Mouse (Mus musculus): ENCODE measurements around the gene Ip6k1. TPM values are rescaled to one million over a fixed set of nuclear protein-coding genes. Genes with fewer than 3 reads are reported as not detected.

Ip6k1 gene
- polyA plus RNA-seq, 1 experiment = 78.9 TPM

- no peak for TF ChIP-seq POLR2A (IDR thresholded peaks at IDR 0.05; ENCODE audit: low read depth, low read length)
- TF ChIP-seq CTCF (conservative IDR thresholded peaks at IDR 0.05; ENCODE audit: insufficient read depth, insufficient read length, low read depth, low read length) = peak; percentile 96
- Histone ChIP-seq H3K27me3 (replicated peaks; ENCODE audit: control insufficient read depth, insufficient read depth, low read length) (no peaks in the 10 kb centered on the region), H3K4me3 (ENCODE audit: insufficient read depth, low read depth, low read length) (no peak overlapping the region), H3K27ac (ENCODE audit: insufficient read depth, low read depth, low read length) (no peak overlapping the region), H3K4me1 (ENCODE audit: control insufficient read depth, insufficient read depth, low read length) (no peaks in the 10 kb centered on the region), H3K36me3 (ENCODE audit: control insufficient read depth, insufficient read depth, low read length) (no peaks in the 10 kb centered on the region)
- DNase-seq = peak; percentile 87
- 21% methylated on average over 8 of the region's 8 CpGs for WGBS
These were observed 65.6 kb downstream of the Ip6k1 start for GRCm38 (mm10) chr9:108067900-108068299.

GRCm38 (mm10) chr9:108069007-108069406, 66.7 kb downstream of the Ip6k1 start:
- Histone ChIP-seq H3K4me1 (ENCODE audit: control insufficient read depth, insufficient read depth, low read length) (no peaks in the 10 kb centered on the region), H3K4me3 (ENCODE audit: insufficient read depth, low read depth, low read length) (no peak overlapping the region), H3K36me3 (ENCODE audit: control insufficient read depth, insufficient read depth, low read length) (no peaks in the 10 kb centered on the region), H3K27me3 (replicated peaks; ENCODE audit: control insufficient read depth, insufficient read depth, low read length) (no peaks in the 10 kb centered on the region), H3K27ac (ENCODE audit: insufficient read depth, low read depth, low read length) (no peak overlapping the region)
- 95% methylated on average over 9 of the region's 9 CpGs for WGBS
- DNase-seq = no peak
- TF ChIP-seq POLR2A (IDR thresholded peaks at IDR 0.05; ENCODE audit: low read depth, low read length) (no peak), CTCF (conservative IDR thresholded peaks at IDR 0.05; ENCODE audit: insufficient read depth, insufficient read length, low read depth, low read length) (no peak)

GRCm38 (mm10) chr9:108069529-108069928, 67.2 kb downstream of the Ip6k1 start:
- 79% methylated on average over 7 of the region's 7 CpGs for WGBS
- TF ChIP-seq CTCF (conservative IDR thresholded peaks at IDR 0.05; ENCODE audit: insufficient read depth, insufficient read length, low read depth, low read length) = no peak
- TF ChIP-seq POLR2A (IDR thresholded peaks at IDR 0.05; ENCODE audit: low read depth, low read length) = no peak

GRCm38 (mm10) chr9:108071801-108072200, 69.5 kb downstream of the Ip6k1 start:
- Histone ChIP-seq H3K36me3 (ENCODE audit: control insufficient read depth, insufficient read depth, low read length) (no peaks in the 10 kb centered on the region), H3K4me3 (ENCODE audit: insufficient read depth, low read depth, low read length) (no peak overlapping the region), H3K27me3 (replicated peaks; ENCODE audit: control insufficient read depth, insufficient read depth, low read length) (no peaks in the 10 kb centered on the region), H3K4me1 (ENCODE audit: control insufficient read depth, insufficient read depth, low read length) (no peaks in the 10 kb centered on the region), H3K27ac (ENCODE audit: insufficient read depth, low read depth, low read length) (no peak overlapping the region)
- WGBS = 91% methylated on average over 4 of the region's 4 CpGs
- DNase-seq = no peak
- TF ChIP-seq CTCF (conservative IDR thresholded peaks at IDR 0.05; ENCODE audit: insufficient read depth, insufficient read length, low read depth, low read length) (no peak), POLR2A (IDR thresholded peaks at IDR 0.05; ENCODE audit: low read depth, low read length) (no peak)

More at GRCm38 (mm10) chr9:108069529-108069928, 67.2 kb downstream of the Ip6k1 start:
- Histone ChIP-seq H3K36me3 (ENCODE audit: control insufficient read depth, insufficient read depth, low read length) (no peaks in the 10 kb centered on the region), H3K4me1 (ENCODE audit: control insufficient read depth, insufficient read depth, low read length) (no peaks in the 10 kb centered on the region), H3K27ac (ENCODE audit: insufficient read depth, low read depth, low read length) (no peak overlapping the region), H3K4me3 (ENCODE audit: insufficient read depth, low read depth, low read length) (no peak overlapping the region), H3K27me3 (replicated peaks; ENCODE audit: control insufficient read depth, insufficient read depth, low read length) (no peaks in the 10 kb centered on the region)
- DNase-seq = no peak

- DNase-seq = no peak
- H3K27ac ChIP-seq (ENCODE audit: insufficient read depth, low read depth, low read length) = no peak overlapping the region
- no peaks in the 10 kb centered on the region for H3K4me1 ChIP-seq (ENCODE audit: control insufficient read depth, insufficient read depth, low read length)
- WGBS = 73% methylated on average over 9 of the region's 9 CpGs
- TF ChIP-seq POLR2A (IDR thresholded peaks at IDR 0.05; ENCODE audit: low read depth, low read length) (no peak), CTCF (conservative IDR thresholded peaks at IDR 0.05; ENCODE audit: insufficient read depth, insufficient read length, low read depth, low read length) (no peak)
- no peaks in the 10 kb centered on the region for H3K27me3 ChIP-seq (replicated peaks; ENCODE audit: control insufficient read depth, insufficient read depth, low read length)
- no peak overlapping the region for H3K4me3 ChIP-seq (ENCODE audit: insufficient read depth, low read depth, low read length)
- no peaks in the 10 kb centered on the region for H3K36me3 ChIP-seq (ENCODE audit: control insufficient read depth, insufficient read depth, low read length)
These were observed 70.2 kb downstream of the Ip6k1 start for GRCm38 (mm10) chr9:108072481-108072924.

GRCm38 (mm10) chr9:108073141-108073930, 71.0 kb downstream of the Ip6k1 start:
- Histone ChIP-seq H3K36me3 (ENCODE audit: control insufficient read depth, insufficient read depth, low read length) (no peaks in the 10 kb centered on the region), H3K27ac (ENCODE audit: insufficient read depth, low read depth, low read length) (no peak overlapping the region), H3K4me1 (ENCODE audit: control insufficient read depth, insufficient read depth, low read length) (peaks cover 4% of the 10 kb centered on the region; the same call in 1 of the 2 replicates), H3K4me3 (ENCODE audit: insufficient read depth, low read depth, low read length) (no peak overlapping the region), H3K27me3 (replicated peaks; ENCODE audit: control insufficient read depth, insufficient read depth, low read length) (no peaks in the 10 kb centered on the region)
- 55% methylated on average over 7 of the region's 7 CpGs for WGBS
- no peak for DNase-seq
- TF ChIP-seq POLR2A (IDR thresholded peaks at IDR 0.05; ENCODE audit: low read depth, low read length) (no peak), CTCF (conservative IDR thresholded peaks at IDR 0.05; ENCODE audit: insufficient read depth, insufficient read length, low read depth, low read length) (no peak)

- Histone ChIP-seq H3K36me3 (ENCODE audit: control insufficient read depth, insufficient read depth, low read length) (no peaks in the 10 kb centered on the region; the same call in 1 of the 2 replicates), H3K27me3 (replicated peaks; ENCODE audit: control insufficient read depth, insufficient read depth, low read length) (no peaks in the 10 kb centered on the region), H3K27ac (ENCODE audit: insufficient read depth, low read depth, low read length) (peak within 1 kb of the TSS; percentile 57; the same call in 1 of the 2 replicates), H3K4me3 (ENCODE audit: insufficient read depth, low read depth, low read length) (peak within 1 kb of the TSS; percentile 86), H3K4me1 (ENCODE audit: control insufficient read depth, insufficient read depth, low read length) (peaks cover 24% of the 10 kb centered on the region)
- DNase-seq = no peak
- TF ChIP-seq CTCF (conservative IDR thresholded peaks at IDR 0.05; ENCODE audit: insufficient read depth, insufficient read length, low read depth, low read length) = no peak
- no peak for TF ChIP-seq POLR2A (IDR thresholded peaks at IDR 0.05; ENCODE audit: low read depth, low read length)
- 89% methylated on average over 5 of the region's 5 CpGs for WGBS
These were observed 77.9 kb downstream of the Ip6k1 start, which contains the start of gene Mst1 for GRCm38 (mm10) chr9:108080168-108080567. Mst1 (plus strand) TSS chr9:108080436.
